Mouse (Mus musculus) ovary, postnatal 36 days (tissue): ENCODE data around the gene Tnf.

Experiments
- DNase-seq: peaks from one replicate; pipeline ENCODE4 v3.0.0; 2022; ENCODE audit warnings: low spot score, mixed read lengths

The Tnf gene

DNA sequence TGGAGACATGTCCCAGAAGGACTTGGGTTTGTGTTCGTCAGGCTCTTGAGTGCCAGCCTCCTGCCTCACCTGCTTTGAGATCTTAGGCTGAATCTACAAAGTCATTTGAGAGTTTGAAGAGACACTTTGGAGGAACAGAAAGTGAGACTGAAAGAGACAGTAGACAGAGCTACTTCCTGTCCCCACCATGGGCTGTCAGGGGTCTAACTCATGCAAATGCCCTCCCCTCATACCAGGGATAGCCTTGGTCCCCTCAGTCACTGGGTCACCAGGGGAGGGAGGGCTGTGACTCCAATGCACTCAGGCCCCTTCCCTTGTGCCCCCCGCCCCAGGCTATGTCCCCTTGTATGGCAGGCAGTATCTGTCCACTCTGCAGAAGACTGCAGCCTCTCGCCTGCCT lies 28.5 kb downstream of the Tnf start:
- DNase-seq = no peak

GRCm38 (mm10) chr17:35172445-35173234 lies 29.2 kb downstream of the Tnf start:
- DNase-seq = no peak

DNA sequence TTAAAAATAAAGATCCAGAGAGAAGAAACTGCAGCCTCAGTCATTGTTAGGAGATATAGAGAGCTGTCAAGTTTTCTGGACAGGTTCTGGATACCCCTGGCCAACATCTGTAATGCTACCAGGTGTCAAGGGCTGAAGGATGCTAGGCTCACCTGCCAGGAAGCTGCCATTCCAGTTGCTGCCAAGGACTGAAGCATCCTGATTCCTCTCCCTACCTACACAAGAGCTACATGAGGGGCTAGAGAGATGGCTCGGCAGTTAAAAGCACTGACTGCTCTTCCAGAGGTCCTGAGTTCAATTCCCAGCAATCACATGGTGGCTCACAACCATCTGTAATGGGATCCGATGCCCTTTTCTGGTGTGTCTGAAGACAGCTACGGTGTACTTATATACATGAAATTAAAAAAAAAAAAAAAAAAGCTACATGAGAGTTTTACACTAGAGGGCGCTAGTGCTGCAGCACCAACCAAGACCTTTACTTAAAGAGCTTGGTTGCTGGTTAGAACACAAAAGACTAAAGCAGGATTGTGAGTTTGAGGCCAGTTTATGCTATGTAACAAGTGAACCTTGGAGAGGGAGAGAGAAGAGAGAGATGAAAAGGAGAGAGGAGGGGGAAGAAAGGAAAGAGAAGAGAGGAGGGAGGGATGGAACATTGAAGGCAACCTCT lies 33.1 kb downstream of the Tnf start:
- DNase-seq = no peak

GRCm38 (mm10) chr17:35167794-35168193 lies 34.0 kb downstream of the Tnf start:
- no peak for DNase-seq

DNA sequence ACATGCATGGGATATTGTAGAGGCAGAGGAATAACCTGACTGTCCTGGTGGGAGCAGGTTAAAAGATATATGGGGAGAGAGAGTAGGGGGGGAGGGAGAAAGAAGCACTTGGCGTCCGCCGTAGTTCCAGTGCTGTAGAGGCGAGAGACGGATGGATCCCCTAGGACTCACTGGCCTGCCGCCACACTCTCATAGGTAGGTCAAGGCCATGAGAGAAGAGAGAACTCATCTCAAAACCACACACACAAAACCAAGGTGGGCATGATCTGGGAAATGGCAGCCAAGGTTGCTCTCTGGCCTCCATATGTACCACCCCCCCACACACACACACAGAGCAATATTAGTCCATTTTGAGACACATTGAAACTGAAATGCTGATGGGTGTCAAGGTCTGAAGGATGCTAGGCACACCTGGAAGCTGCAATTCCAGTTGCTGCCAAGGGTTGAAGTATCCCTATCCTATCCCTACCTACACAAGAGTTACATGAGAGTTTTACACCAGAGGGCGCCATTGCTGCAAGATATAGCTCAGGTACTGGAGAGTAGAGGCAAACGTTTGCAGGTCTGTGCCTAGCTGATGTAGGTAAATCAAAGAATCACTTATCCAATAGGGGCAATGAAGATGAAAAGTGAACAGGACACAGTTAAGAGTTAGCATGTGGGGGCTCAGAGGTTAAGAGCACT lies 35.3 kb downstream of the Tnf start:
- no peak for DNase-seq

GRCm38 (mm10) chr17:35165451-35166155 lies 36.2 kb downstream of the Tnf start:
- no peak for DNase-seq

GRCm38 (mm10) chr17:35164568-35165450 lies 37.0 kb downstream of the Tnf start, which contains the start of gene Prrc2a:
Prrc2a (minus strand) TSS chr17:35164897.
- DNase-seq = peak; percentile 96

- no peak for DNase-seq
Observed at GRCm38 (mm10) chr17:35164218-35164567, 37.6 kb downstream of the Tnf start.

- no peak for DNase-seq
Observed at GRCm38 (mm10) chr17:35163326-35164081, 38.3 kb downstream of the Tnf start.

DNA sequence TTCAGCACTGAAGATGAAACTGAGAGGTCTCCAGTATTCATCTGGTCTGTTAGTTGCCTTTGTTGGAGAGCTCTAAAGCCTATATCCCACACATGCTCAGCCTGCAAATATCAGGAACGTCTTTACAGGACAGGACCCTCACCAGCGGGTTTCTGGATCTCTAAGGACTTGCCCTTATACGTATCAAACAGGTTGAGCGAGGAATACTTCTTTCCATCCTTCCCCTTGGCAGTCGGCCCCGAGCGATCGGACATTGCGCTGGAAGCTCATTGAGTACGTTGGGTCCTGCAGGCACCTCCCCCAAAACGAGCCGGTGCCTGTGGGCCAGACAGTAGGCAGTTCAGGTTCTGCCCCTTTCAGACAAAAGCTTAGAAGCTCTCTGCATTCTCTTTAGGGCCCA lies 39.1 kb downstream of the Tnf start:
- peak; percentile 52 for DNase-seq

GRCm38 (mm10) chr17:35162121-35162520 lies 39.7 kb downstream of the Tnf start:
- DNase-seq = no peak

GRCm38 (mm10) chr17:35161421-35161820 lies 40.4 kb downstream of the Tnf start:
- no peak for DNase-seq

DNA sequence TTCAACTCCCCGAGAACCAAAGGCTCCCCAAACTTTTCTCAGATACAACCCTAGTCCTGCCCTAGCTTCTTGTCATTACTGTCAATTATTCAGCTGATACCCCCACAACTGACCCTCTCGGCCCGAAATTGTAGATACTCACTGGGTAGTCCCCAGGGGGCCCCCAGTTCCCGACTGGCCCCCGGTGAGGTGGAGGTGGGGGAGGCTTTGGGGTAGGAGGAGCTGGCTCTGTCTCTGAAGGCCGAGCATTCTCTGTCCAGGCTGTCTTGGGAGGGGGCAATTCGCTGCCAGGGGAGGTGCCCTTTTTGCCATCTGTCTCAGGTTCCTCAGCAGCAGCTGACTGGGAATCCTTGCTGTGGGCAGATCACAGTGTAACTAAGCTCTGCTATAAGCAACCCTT lies 42.2 kb downstream of the Tnf start:
- DNase-seq = no peak

DNA sequence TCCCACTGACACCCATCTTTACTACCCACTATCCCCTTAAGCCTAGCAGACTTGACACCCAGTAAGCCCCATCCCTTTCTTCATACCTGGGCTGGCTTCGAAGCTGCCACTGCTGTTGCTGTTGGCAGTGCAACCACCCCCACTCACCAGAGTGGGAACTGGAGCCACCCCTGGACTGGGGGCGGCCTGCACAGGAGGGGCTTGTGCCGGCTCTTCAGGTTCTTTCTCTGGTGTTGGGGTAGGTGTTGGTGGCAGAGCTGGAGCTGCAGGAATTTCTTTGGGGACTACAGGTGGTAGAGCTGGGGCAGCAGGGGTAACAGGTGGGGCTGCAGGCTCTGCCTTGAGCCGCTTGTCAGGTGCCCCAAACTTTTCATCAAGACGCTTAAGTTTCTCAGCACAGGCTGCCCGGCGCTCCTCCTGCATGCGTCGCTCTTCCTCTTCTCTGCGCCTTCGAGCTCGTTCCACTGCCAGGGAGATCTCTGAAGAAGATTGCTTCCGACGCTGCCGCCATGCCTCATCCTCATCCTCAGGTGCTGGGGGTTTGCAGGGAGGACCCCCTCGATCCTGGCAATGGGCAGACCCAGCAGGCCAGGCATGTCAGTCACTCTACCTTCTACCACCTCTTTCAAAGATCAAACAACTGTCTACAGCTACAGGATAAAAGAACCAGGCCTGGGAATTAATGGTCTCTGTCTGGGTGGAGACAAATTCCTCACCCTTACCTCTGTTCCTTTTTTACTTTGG lies 42.8 kb downstream of the Tnf start:
- DNase-seq = no peak

DNA sequence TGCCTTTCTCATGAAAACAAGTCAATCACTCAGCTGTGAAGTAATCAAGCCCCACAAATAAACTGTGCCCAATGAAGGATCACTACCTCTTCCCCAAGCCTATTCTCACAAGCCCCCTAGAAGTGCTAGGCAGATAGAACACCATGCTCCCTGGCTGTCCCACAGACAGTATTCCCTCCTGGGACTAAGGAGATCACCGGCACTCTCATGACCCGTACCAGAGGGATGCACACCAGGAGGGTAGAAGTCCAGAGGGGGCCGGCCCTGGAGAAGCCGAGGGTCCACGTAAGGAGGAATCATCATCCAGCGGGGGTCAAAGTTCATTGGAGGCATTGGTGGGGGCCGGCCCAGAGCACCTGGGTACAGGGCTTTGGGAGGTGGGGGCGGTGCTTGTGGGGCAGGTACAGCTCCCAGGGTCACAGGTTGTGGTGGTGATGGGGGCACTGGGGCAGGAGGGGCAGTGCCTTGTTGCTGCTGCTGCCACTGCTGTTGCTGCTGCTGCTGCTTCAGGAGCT lies 44.1 kb downstream of the Tnf start:
- no peak for DNase-seq

DNA sequence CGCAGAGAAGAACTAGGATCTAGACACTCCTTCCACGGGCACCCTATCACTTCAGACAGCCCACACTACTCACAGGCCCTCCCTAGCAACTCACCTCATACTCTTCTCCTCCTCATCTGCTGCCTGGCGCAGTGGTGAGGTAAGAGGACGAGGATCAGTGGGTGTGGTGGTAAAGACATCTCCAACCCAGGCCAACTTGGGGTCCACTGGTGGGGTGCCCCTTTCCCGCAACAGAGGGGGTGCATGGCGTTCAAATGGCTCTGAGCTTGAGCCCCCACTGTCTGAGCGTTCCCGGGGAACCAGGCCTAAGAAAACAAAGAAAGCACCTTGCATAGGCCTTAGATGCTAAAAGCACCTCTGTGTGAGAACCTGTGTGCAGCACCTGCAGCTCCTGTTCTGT lies 44.6 kb downstream of the Tnf start:
- DNase-seq = no peak

GRCm38 (mm10) chr17:35156461-35157200 lies 45.2 kb downstream of the Tnf start:
- DNase-seq = no peak

DNA sequence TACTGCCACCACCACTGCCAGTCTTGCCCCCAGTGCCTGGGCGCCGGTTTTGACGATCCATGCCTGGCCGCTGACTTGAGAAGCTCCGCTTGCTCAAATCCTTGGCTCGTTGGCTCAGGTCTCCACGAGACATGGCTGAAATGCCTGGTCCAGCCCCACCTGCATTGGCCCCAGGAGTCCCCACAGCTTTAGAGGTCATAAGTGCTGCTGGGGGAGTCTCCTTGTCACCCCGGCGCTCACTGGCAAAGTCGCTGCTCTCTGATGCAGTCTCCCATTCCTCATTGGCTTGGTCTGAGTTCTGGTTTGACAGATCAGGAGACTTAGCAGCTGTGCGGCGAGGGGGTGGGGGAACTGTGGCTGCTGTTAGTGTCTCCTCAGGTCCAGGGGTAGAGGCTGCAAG lies 46.4 kb downstream of the Tnf start:
- no peak for DNase-seq

GRCm38 (mm10) chr17:35154616-35155015 lies 47.2 kb downstream of the Tnf start:
- DNase-seq = no peak
